Mouse (Mus musculus) MEL (cell line): ENCODE measurements around the gene Wipf1. TPM values are rescaled to one million over a fixed set of nuclear protein-coding genes. Genes with fewer than 3 reads are reported as not detected.

Source experiments
- DNase-seq: peaks from one replicate; pipeline ENCODE4 v3.0.0; 2011; ENCODE audit warnings: low read depth, low spot score
- H3K27ac ChIP-seq: 2 replicates; pipeline ENCODE4 v1.5.1; 2012; ENCODE audit warnings: low read depth, mild to moderate bottlenecking, control low read depth, low read length, moderate library complexity; ENCODE audit not compliant: control insufficient read depth
- H3K27me3 ChIP-seq, 2 experiments: fragments of 150-350 bp in 1 of 2; sonication (generic) in 1 of 2; 2 replicates each; pipeline ENCODE4 v1.6.1; 2012; ENCODE audit warnings: low read length in 2 of 2, mild to moderate bottlenecking in 2 of 2, improper control_type of control experiment in 1 of 2, moderate library complexity in 1 of 2; ENCODE audit not compliant: insufficient read depth in 2 of 2, control insufficient read depth in 1 of 2
- H3K36me3 ChIP-seq, 2 experiments: 2 replicates each; pipeline ENCODE4 v1.6.1; 2012 to 2014; ENCODE audit warnings: low read length in 2 of 2, improper control_type of control experiment in 1 of 2, inconsistent platforms in 1 of 2, mild to moderate bottlenecking in 1 of 2; ENCODE audit not compliant: insufficient read depth in 2 of 2, control insufficient read depth in 1 of 2
- H3K4me1 ChIP-seq, 2 experiments: fragments of 150-350 bp in 1 of 2; sonication (generic) in 1 of 2; 2 replicates each; pipeline ENCODE4 v1.6.1; 2012; ENCODE audit warnings: low read length in 2 of 2, improper control_type of control experiment in 1 of 2, mild to moderate bottlenecking in 1 of 2; ENCODE audit not compliant: insufficient read depth in 2 of 2, control insufficient read depth in 1 of 2
- H3K4me3 ChIP-seq, 2 experiments: fragments of 150-350 bp in 1 of 2; sonication (generic) in 1 of 2; 2 replicates each; pipeline ENCODE4 v1.5.1; 2012; ENCODE audit warnings: low read depth in 2 of 2, low read length in 2 of 2, mild to moderate bottlenecking in 2 of 2, moderate library complexity in 2 of 2, control low read depth in 1 of 2, improper control_type of control experiment in 1 of 2; ENCODE audit not compliant: control insufficient read depth in 1 of 2, insufficient read depth in 1 of 2
- H3K79me2 ChIP-seq: 2 replicates; pipeline ENCODE4 v1.6.1; 2012; ENCODE audit warnings: mild to moderate bottlenecking, low read length, moderate library complexity; ENCODE audit not compliant: control insufficient read depth, poor library complexity, insufficient read depth
- H3K9ac ChIP-seq: 2 replicates; pipeline ENCODE4 v1.6.1; 2012; ENCODE audit warnings: low read depth, mild to moderate bottlenecking, control low read depth, low read length, moderate library complexity; ENCODE audit not compliant: control insufficient read depth, poor library complexity, severe bottlenecking
- H3K9me3 ChIP-seq: fragments of 150-350 bp; sonication (generic); replicated peaks from 2 replicates; pipeline ENCODE4 v1.6.1; 2012; ENCODE audit warnings: mild to moderate bottlenecking, low read length, improper control_type of control experiment, moderate library complexity; ENCODE audit not compliant: insufficient read depth
- CHD1 ChIP-seq: IDR thresholded peaks from 2 replicates; pipeline ENCODE4 v1.6.1; 2012; ENCODE audit warnings: low read depth, mild to moderate bottlenecking, inconsistent platforms, low read length, improper control_type of control experiment
- CTCF ChIP-seq, 3 experiments: IDR thresholded peaks in 2 of 3; conservative IDR thresholded peaks in 1 of 3; 2 replicates each; pipeline ENCODE4 v1.5.1; 2011 to 2012; ENCODE audit warnings: low read length in 3 of 3, low read depth in 2 of 3, mild to moderate bottlenecking in 2 of 3, improper control_type of control experiment in 1 of 3, inconsistent platforms in 1 of 3, mixed read lengths in 1 of 3, moderate library complexity in 1 of 3; ENCODE audit not compliant: control insufficient read depth in 1 of 3, insufficient read depth in 1 of 3, poor library complexity in 1 of 3, severe bottlenecking in 1 of 3
- GABPA ChIP-seq: IDR thresholded peaks from 2 replicates; pipeline ENCODE4 v1.6.1; 2012; ENCODE audit warnings: low read depth, mild to moderate bottlenecking, inconsistent platforms, low read length, improper control_type of control experiment, moderate library complexity
- JUND ChIP-seq: IDR thresholded peaks from 2 replicates; pipeline ENCODE4 v1.6.1; 2011; ENCODE audit warnings: low read depth, mild to moderate bottlenecking, improper control_type of control experiment, low read length
- MAX ChIP-seq: IDR thresholded peaks from 2 replicates; pipeline ENCODE4 v1.6.1; 2011; ENCODE audit warnings: low read length, improper control_type of control experiment
- MEF2A ChIP-seq: IDR thresholded peaks from 2 replicates; pipeline ENCODE4 v1.6.1; 2014; ENCODE audit warnings: low read depth, mild to moderate bottlenecking, inconsistent platforms, low read length, improper control_type of control experiment; ENCODE audit not compliant: poor library complexity, insufficient replicate concordance, severe bottlenecking; ENCODE audit errors: extremely low read depth
- MYB ChIP-seq: IDR thresholded peaks from 2 replicates; pipeline ENCODE4 v1.6.1; 2011; ENCODE audit warnings: mild to moderate bottlenecking, low read depth, low read length, improper control_type of control experiment
- MYC ChIP-seq: IDR thresholded peaks from 2 replicates; pipeline ENCODE4 v1.6.1; 2011; ENCODE audit warnings: low read depth, mild to moderate bottlenecking, low read length, improper control_type of control experiment, moderate library complexity
- NELFE ChIP-seq: IDR thresholded peaks from 2 replicates; pipeline ENCODE4 v1.6.1; 2011; ENCODE audit warnings: low read depth, low read length, improper control_type of control experiment
- POLR2A ChIP-seq, 2 experiments: IDR thresholded peaks; 2 replicates each; pipeline ENCODE4 v1.6.1; 2011 to 2012; ENCODE audit warnings: low read length in 2 of 2, mild to moderate bottlenecking in 2 of 2, control low read depth in 1 of 2, improper control_type of control experiment in 1 of 2, low read depth in 1 of 2, moderate library complexity in 1 of 2; ENCODE audit not compliant: control insufficient read depth in 1 of 2, insufficient read depth in 1 of 2, poor library complexity in 1 of 2
- POLR2AphosphoS5 ChIP-seq: IDR thresholded peaks from 2 replicates; pipeline ENCODE4 v1.6.1; 2012; ENCODE audit warnings: low read depth, borderline replicate concordance, mild to moderate bottlenecking, inconsistent platforms, low read length, moderate library complexity, mixed read lengths
- SMC3 ChIP-seq: IDR thresholded peaks from 2 replicates; pipeline ENCODE4 v1.6.1; 2011; ENCODE audit warnings: low read depth, low read length, improper control_type of control experiment
- TAL1 ChIP-seq: IDR thresholded peaks from 2 replicates; pipeline ENCODE4 v1.6.1; 2012; ENCODE audit warnings: mild to moderate bottlenecking, inconsistent platforms, low read length, moderate library complexity, mixed read lengths
- TCF12 ChIP-seq: IDR thresholded peaks from 2 replicates; pipeline ENCODE4 v1.6.1; 2014; ENCODE audit warnings: low read depth, mild to moderate bottlenecking, inconsistent platforms, low read length, improper control_type of control experiment, moderate library complexity
- UBTF ChIP-seq: IDR thresholded peaks from 2 replicates; pipeline ENCODE4 v1.6.1; 2012; ENCODE audit warnings: low read depth, mild to moderate bottlenecking, inconsistent platforms, low read length, improper control_type of control experiment, moderate library complexity, borderline replicate concordance; ENCODE audit not compliant: insufficient read depth
- USF2 ChIP-seq, 2 experiments: IDR thresholded peaks; 2 replicates each; pipeline ENCODE4 v1.6.1; 2011 to 2012; ENCODE audit warnings: improper control_type of control experiment in 2 of 2, low read length in 2 of 2, borderline replicate concordance in 1 of 2, inconsistent platforms in 1 of 2, low read depth in 1 of 2, mild to moderate bottlenecking in 1 of 2; ENCODE audit not compliant: insufficient read depth in 1 of 2
- ZKSCAN1 ChIP-seq: IDR thresholded peaks from 2 replicates; pipeline ENCODE4 v1.6.1; 2012; ENCODE audit warnings: low read depth, mild to moderate bottlenecking, inconsistent platforms, low read length, improper control_type of control experiment, moderate library complexity
- ZMIZ1 ChIP-seq: IDR thresholded peaks from 2 replicates; pipeline ENCODE4 v1.6.1; 2012; ENCODE audit warnings: low read depth, mild to moderate bottlenecking, inconsistent platforms, low read length, improper control_type of control experiment, moderate library complexity
- ZNF384 ChIP-seq: IDR thresholded peaks from 2 replicates; pipeline ENCODE4 v1.6.1; 2012; ENCODE audit warnings: low read depth, mild to moderate bottlenecking, inconsistent platforms, low read length, improper control_type of control experiment
- polyA plus RNA-seq, 2 experiments: library from polyadenylated mRNA; stranded (reverse) in 1 of 2; unstranded in 1 of 2; fragments of >175 nt in 1 of 2; fragments of >200 nt in 1 of 2; gene quantifications; 2 replicates each; pipeline versions ENCODE4 v1.2.1 to v1.2.4; 2012; ENCODE audit warnings: low replicate concordance in 2 of 2, low read depth in 1 of 2; ENCODE audit not compliant: insufficient read length in 2 of 2, insufficient read depth in 1 of 2, missing spikeins in 1 of 2
- total RNA-seq: library from RNA; depleted of rRNA; stranded (reverse); fragments of 300-350 nt; gene quantifications from 2 replicates; pipeline ENCODE4 v1.2.3, GENCODE M21; 2012

The Wipf1 gene
- total and polyA plus RNA-seq, 3 experiments = 5.2 to 83.9 (median 27.1) TPM

- H3K36me3 ChIP-seq = peaks cover 0 to 16% of the 10 kb centered on the region in 2 experiments; a peak in 2 of 4 replicates
- H3K9me3 ChIP-seq = no peaks in the 10 kb centered on the region
- H3K4me1 ChIP-seq = no peaks in the 10 kb centered on the region
- no peak overlapping the region for H3K4me3 ChIP-seq
- peak; percentile 43 for DNase-seq
- no peak overlapping the region for H3K27ac ChIP-seq
- H3K79me2 ChIP-seq = no peaks in the 10 kb centered on the region
- peak in 2 of 3 experiments; percentile 33 to 48; a peak in 4 of 6 replicates for TF ChIP-seq CTCF (IDR thresholded peaks at IDR 0.05 in 2 of 3, conservative IDR thresholded peaks at IDR 0.05 in 1 of 3; ENCODE audit: control insufficient read depth in 1 of 3, insufficient read depth in 1 of 3, low read depth in 2 of 3, low read length in 3 of 3, poor library complexity in 1 of 3, severe bottlenecking in 1 of 3)
- TF ChIP-seq SMC3 = peak; percentile 16; the same call in 1 of the 2 replicates
- TF ChIP-seq ZNF384 = no peak
- TF ChIP-seq MAX = no peak
- H3K27me3 ChIP-seq = no peaks in the 10 kb centered on the region
- H3K9ac ChIP-seq = no peak overlapping the region
Measured at GRCm38 (mm10) chr2:73442015-73442414, 87.5 kb downstream of the Wipf1 start.

GRCm38 (mm10) chr2:73440319-73440718 is 89.2 kb downstream of the Wipf1 start:
- Histone ChIP-seq H3K4me1 (no peaks in the 10 kb centered on the region), H3K79me2 (no peaks in the 10 kb centered on the region), H3K27me3 (no peaks in the 10 kb centered on the region), H3K27ac (no peak overlapping the region), H3K4me3 (no peak overlapping the region), H3K36me3 (peaks cover 0 to 16% of the 10 kb centered on the region in 2 experiments; a peak in 2 of 4 replicates), H3K9ac (no peak overlapping the region), H3K9me3 (no peaks in the 10 kb centered on the region)
- TF ChIP-seq MYC = no peak
- TF ChIP-seq TAL1 = no peak
- TF ChIP-seq USF2 (IDR thresholded peaks at IDR 0.05; ENCODE audit: borderline replicate concordance in 1 of 2, insufficient read depth in 1 of 2, low read depth in 1 of 2, low read length in 2 of 2) = no peak
- no peak for TF ChIP-seq POLR2AphosphoS5
- DNase-seq = no peak

- Histone ChIP-seq H3K9me3 (no peaks in the 10 kb centered on the region), H3K9ac (no peak overlapping the region), H3K4me3 (no peak overlapping the region), H3K36me3 (peaks cover 0 to 15% of the 10 kb centered on the region in 2 experiments; a peak in 2 of 4 replicates), H3K27ac (no peak overlapping the region), H3K4me1 (no peaks in the 10 kb centered on the region), H3K79me2 (no peaks in the 10 kb centered on the region), H3K27me3 (no peaks in the 10 kb centered on the region)
- TF ChIP-seq NELFE = no peak
- TF ChIP-seq CTCF (IDR thresholded peaks at IDR 0.05 in 2 of 3, conservative IDR thresholded peaks at IDR 0.05 in 1 of 3; ENCODE audit: control insufficient read depth in 1 of 3, insufficient read depth in 1 of 3, low read depth in 2 of 3, low read length in 3 of 3, poor library complexity in 1 of 3, severe bottlenecking in 1 of 3) = no peak
- no peak for TF ChIP-seq ZKSCAN1
- TF ChIP-seq TAL1 = no peak
- no peak for TF ChIP-seq TCF12
- TF ChIP-seq POLR2A (IDR thresholded peaks at IDR 0.05; ENCODE audit: control insufficient read depth in 1 of 2, insufficient read depth in 1 of 2, low read depth in 1 of 2, low read length in 2 of 2, poor library complexity in 1 of 2) = no peak
- no peak for TF ChIP-seq JUND
- no peak for TF ChIP-seq GABPA
- TF ChIP-seq MYB = no peak
- no peak for TF ChIP-seq MEF2A
- no peak for TF ChIP-seq CHD1
- TF ChIP-seq ZMIZ1 = no peak
- TF ChIP-seq UBTF = no peak
- no peak for DNase-seq
Measured at GRCm38 (mm10) chr2:73436976-73437375, 92.6 kb downstream of the Wipf1 start.
